Mouse (Mus musculus): Measurements from ENCODE around the gene Irgm2. TPM values are rescaled to one million over a fixed set of nuclear protein-coding genes. Genes with fewer than 3 reads are reported as not detected.
A peak's percentile ranks its signal among the peaks of the same experiment; 100 is the strongest.
"Not testable (repeated sequence)": the region's sequence is repeated elsewhere in the genome, so short reads cannot be mapped to it uniquely, and the experiment has no call there.

The Irgm2 gene
- polyA plus RNA-seq (2015; fragmentation: Nextera tagmentation; extraction: Ambion mirVana): 4.5 and 4.9 TPM in 2 replicates

DNA sequence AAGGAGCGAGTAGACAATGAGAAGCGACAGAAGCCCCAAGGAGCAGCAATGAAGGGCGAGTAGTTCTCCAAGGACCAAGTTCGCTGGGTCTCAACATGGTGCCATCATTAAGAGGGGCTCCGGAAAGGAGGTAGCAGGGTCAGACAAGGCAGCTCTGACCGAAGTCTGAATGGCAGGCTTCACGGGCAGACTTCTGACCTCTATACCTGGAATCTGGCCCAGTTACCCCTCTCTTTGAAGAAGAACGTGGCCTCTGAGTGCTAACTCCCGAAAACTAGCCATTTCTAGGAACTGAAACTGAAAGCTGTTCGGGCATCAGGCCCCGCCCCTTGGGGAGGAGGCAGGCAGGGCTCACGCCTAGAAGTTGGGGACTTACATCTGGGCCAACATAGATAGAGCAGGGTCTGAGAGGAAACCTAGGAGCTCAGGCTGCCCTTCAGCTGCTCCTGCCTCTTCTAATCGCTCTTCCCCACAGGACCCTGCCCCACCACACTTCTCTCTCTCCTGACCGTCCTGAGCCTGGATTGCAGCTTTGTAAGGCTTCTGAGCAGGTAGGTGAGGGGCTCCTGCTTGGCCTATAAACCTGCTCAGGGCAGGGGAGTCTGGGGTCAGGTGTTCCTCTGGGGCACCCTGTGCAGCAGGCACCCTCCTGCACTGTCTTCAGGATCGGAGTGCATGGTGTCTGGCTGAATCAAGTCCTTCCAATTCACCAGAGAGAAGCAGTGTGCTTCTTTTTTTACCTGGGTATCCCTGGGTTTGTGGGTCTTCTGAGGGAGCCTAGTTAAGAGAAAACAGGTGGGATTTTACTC is at the start of gene Irgm2, which contains the start of gene Igtp:
Gene Irgm2, plus strand, starts transcription at position 390 of the 809 bp plus-strand sequence.
Gene Igtp, plus strand, starts transcription at position 328 of the 809 bp plus-strand sequence.
- H3K4me1 ChIP-seq (replicated peaks; ENCODE audit: insufficient read depth, low read length); H3K27me3 ChIP-seq (ENCODE audit: insufficient read depth, low read length); H3K9me3 ChIP-seq (replicated peaks; ENCODE audit: low read length); H3K36me3 ChIP-seq (ENCODE audit: insufficient read depth, low read length): not testable (repeated sequence)
- H3K4me2 ChIP-seq (ENCODE audit: low read length): peak within 1 kb of the TSS; percentile 77
- H3K4me3 ChIP-seq (replicated peaks; ENCODE audit: low read depth, low read length): peak within 1 kb of the TSS; percentile 60
- ATAC-seq (replicated peaks; ENCODE audit: low FRiP score, low read depth): peak; percentile 85
- peak; percentile 81 for DNase-seq (ENCODE audit: low spot score)
- peak within 1 kb of the TSS; percentile 80 for H3K27ac ChIP-seq
- WGBS: 5% methylated on average over 13 of the region's 15 CpGs
- H3K9ac ChIP-seq (ENCODE audit: low read depth, low read length): peak within 1 kb of the TSS; percentile 70

DNA sequence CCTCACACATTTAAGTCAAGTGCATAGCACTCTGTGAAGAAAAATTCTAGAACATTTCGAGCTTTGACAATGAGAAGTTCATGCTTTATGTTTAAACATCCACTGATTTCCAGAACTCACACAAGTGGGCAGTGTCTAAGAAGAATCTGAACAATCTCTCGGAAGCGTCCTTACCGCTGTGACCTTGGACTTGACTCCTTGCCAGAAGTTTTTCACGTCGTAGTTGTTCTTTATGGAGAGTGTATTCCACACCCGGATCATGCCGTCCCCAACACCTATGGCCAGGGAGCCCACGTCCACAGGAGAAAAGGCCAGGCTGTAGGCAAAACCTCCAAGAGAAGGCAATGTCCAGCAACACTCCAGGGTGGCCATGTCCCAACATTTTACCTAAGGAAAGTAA is 44.0 kb upstream of the Irgm2 start:
- DNase-seq (ENCODE audit: low spot score) (no peak), ATAC-seq (replicated peaks; ENCODE audit: low FRiP score, low read depth) (no peak)
- H3K9me3 ChIP-seq (replicated peaks; ENCODE audit: low read length): no peaks in the 10 kb centered on the region
- H3K27ac ChIP-seq: no peak overlapping the region
- no peak for TF ChIP-seq CTCF (IDR thresholded peaks at IDR 0.05; ENCODE audit: low read depth)
- H3K4me2 ChIP-seq (ENCODE audit: low read length): no peak overlapping the region
- no peak overlapping the region for H3K4me3 ChIP-seq (replicated peaks; ENCODE audit: low read depth, low read length)
- no peaks in the 10 kb centered on the region for H3K4me1 ChIP-seq (replicated peaks; ENCODE audit: insufficient read depth, low read length)
- 87% methylated on average over 9 of the region's 9 CpGs for WGBS
- H3K27me3 ChIP-seq (ENCODE audit: insufficient read depth, low read length): no peaks in the 10 kb centered on the region
- H3K36me3 ChIP-seq (ENCODE audit: insufficient read depth, low read length): peaks cover 50% of the 10 kb centered on the region
- H3K9ac ChIP-seq (ENCODE audit: low read depth, low read length): no peak overlapping the region

DNA sequence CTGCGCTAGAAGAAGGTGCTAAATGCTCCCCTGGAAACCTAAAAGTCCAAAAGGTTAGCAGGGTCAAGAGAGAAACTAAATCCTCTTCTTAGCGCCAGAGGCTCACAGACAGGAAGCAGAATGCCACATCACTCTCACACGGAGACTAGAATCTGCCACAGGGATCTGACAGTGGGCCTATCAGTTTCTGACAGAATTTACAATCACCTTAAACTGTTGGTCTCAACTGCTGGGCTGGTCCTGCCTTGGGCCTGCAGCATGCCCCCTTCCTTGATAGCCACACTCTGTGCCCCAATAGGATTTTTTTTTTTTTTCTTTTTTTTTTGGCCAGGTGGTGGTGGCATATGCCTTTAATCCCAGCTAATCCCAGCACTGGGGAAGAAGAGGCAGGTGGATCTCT is 42.5 kb upstream of the Irgm2 start:
- Histone ChIP-seq H3K27ac (no peak overlapping the region), H3K4me3 (replicated peaks; ENCODE audit: low read depth, low read length) (no peak overlapping the region), H3K36me3 (ENCODE audit: insufficient read depth, low read length) (peaks cover 58% of the 10 kb centered on the region), H3K9me3 (replicated peaks; ENCODE audit: low read length) (no peaks in the 10 kb centered on the region), H3K4me2 (ENCODE audit: low read length) (no peak overlapping the region), H3K4me1 (replicated peaks; ENCODE audit: insufficient read depth, low read length) (no peaks in the 10 kb centered on the region), H3K9ac (ENCODE audit: low read depth, low read length) (no peak overlapping the region), H3K27me3 (ENCODE audit: insufficient read depth, low read length) (no peaks in the 10 kb centered on the region)
- 47% methylated on average over 3 of the region's 3 CpGs for WGBS
- ATAC-seq (replicated peaks; ENCODE audit: low FRiP score, low read depth) (no peak), DNase-seq (ENCODE audit: low spot score) (no peak)
- TF ChIP-seq CTCF (IDR thresholded peaks at IDR 0.05; ENCODE audit: low read depth): no peak

DNA sequence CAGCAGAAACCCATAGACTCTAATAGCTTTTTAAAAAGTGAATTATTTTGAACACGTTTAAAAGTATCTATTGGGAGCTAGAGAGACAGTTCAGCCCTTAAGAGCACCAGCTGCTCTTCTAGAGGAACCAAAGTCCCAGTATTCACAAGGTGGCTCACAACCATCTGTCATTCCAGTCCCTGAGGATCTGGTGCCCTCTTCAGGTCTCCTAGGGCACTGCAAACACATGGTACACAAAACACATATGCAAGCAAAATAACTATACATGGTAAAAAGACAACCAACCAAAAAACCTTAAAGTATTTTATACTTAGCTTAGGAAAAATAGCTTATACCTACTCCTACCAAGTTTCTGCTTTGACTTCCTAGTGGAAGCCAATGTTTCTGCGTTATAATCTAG is 34.3 kb upstream of the Irgm2 start:
- no peak overlapping the region for H3K4me3 ChIP-seq (replicated peaks; ENCODE audit: low read depth, low read length)
- DNase-seq (ENCODE audit: low spot score) (no peak), ATAC-seq (replicated peaks; ENCODE audit: low FRiP score, low read depth) (no peak)
- WGBS: 94% methylated on average over 2 of the region's 2 CpGs
- no peak overlapping the region for H3K27ac ChIP-seq
- no peaks in the 10 kb centered on the region for H3K27me3 ChIP-seq (ENCODE audit: insufficient read depth, low read length)
- H3K36me3 ChIP-seq (ENCODE audit: insufficient read depth, low read length): peaks cover 25% of the 10 kb centered on the region
- TF ChIP-seq CTCF (IDR thresholded peaks at IDR 0.05; ENCODE audit: low read depth): peak; percentile 31; the same call in 1 of the 2 replicates
- H3K9ac ChIP-seq (ENCODE audit: low read depth, low read length): no peak overlapping the region
- no peaks in the 10 kb centered on the region for H3K9me3 ChIP-seq (replicated peaks; ENCODE audit: low read length)
- H3K4me2 ChIP-seq (ENCODE audit: low read length): no peak overlapping the region
- no peaks in the 10 kb centered on the region for H3K4me1 ChIP-seq (replicated peaks; ENCODE audit: insufficient read depth, low read length)

DNA sequence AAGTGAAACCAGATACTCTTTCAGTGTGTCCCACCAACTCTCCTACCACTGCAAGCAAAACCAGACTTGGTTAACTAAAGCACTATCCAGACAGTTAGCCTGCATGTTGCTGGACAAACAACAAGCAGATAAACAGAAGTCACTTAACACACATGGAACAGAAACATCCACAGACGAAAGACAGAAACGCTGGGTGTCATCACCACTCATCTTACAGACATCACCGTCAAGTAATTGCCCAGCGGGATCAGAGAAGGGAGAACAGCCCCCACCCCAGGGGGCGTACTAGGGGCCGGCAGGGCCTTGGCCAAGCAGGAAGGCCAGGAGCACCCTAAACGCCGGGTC is 31.6 kb upstream of the Irgm2 start:
- 0 out of 2 replicates have a peak, but pooled peaks cover 3% of the 10 kb centered on the region for H3K4me1 ChIP-seq (replicated peaks; ENCODE audit: insufficient read depth, low read length)
- ATAC-seq (replicated peaks; ENCODE audit: low FRiP score, low read depth): no peak

DNA sequence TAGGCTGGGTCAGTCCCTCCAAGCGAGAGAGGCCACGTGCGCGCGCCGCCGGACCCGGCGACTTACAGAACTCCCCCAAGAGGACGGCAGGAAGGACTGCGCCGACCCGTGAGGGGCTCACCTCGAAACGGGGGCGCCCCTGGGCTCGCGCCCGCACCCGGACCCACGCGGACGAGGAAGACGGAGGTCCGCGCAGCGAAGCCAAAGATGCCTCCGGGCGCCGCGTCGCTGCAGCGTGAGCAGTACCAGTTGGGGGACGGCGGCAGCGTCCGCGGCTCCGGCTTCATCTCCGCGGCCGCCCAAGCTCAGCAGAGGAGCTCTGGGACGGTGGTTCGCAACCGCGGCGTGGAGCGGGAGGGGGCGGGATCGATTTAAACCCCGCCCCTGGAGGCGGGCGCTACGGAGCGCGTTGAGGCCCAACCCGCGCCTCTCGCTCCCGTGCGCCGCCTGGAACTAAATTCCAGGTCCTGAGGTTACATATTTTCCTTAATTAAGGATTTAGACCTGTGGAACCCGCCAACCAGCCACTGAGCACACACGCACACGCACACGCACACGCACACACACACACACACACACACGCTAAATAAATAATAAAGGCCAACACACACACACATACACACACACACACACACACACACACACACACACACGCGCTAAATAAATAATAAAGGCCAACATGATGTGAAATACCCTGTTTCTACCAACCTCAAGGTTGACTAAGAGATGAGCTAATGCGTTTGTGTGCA is 31.1 kb upstream of the Irgm2 start, which contains the start of gene Gemin5:
Gene Gemin5, minus strand, starts transcription at position 373 of the 749 bp plus-strand sequence.
- H3K9ac ChIP-seq (ENCODE audit: low read depth, low read length): peak within 1 kb of the TSS; percentile 69
- H3K27ac ChIP-seq: peak within 1 kb of the TSS; percentile 65
- peak; percentile 80 for ATAC-seq (replicated peaks; ENCODE audit: low FRiP score, low read depth)
- H3K36me3 ChIP-seq (ENCODE audit: insufficient read depth, low read length): peaks cover 10% of the 10 kb centered on the region; the same call in 1 of the 2 replicates
- TF ChIP-seq CTCF (IDR thresholded peaks at IDR 0.05; ENCODE audit: low read depth): no peak
- 0 out of 2 replicates have a peak, but pooled peaks cover 3% of the 10 kb centered on the region for H3K4me1 ChIP-seq (replicated peaks; ENCODE audit: insufficient read depth, low read length)
- H3K27me3 ChIP-seq (ENCODE audit: insufficient read depth, low read length): no peaks in the 10 kb centered on the region
- H3K4me2 ChIP-seq (ENCODE audit: low read length): peak within 1 kb of the TSS; percentile 70
- DNase-seq (ENCODE audit: low spot score): peak; percentile 87
- no peaks in the 10 kb centered on the region for H3K9me3 ChIP-seq (replicated peaks; ENCODE audit: low read length)
- H3K4me3 ChIP-seq (replicated peaks; ENCODE audit: low read depth, low read length): peak within 1 kb of the TSS; percentile 80
- WGBS: 1% methylated on average over 71 of the region's 71 CpGs

More for the DNA sequence above, 31.6 kb upstream of the Irgm2 start:
- DNase-seq (ENCODE audit: low spot score): no peak
- peak; percentile 28; the same call in 1 of the 2 replicates for TF ChIP-seq CTCF (IDR thresholded peaks at IDR 0.05; ENCODE audit: low read depth)
- Histone ChIP-seq H3K9ac (ENCODE audit: low read depth, low read length) (peak overlapping the region; percentile 69), H3K4me2 (ENCODE audit: low read length) (peak overlapping the region; percentile 70), H3K4me3 (replicated peaks; ENCODE audit: low read depth, low read length) (peak overlapping the region; percentile 80), H3K27ac (peak overlapping the region; percentile 65), H3K9me3 (replicated peaks; ENCODE audit: low read length) (no peaks in the 10 kb centered on the region), H3K36me3 (ENCODE audit: insufficient read depth, low read length) (peaks cover 16% of the 10 kb centered on the region; the same call in 1 of the 2 replicates), H3K27me3 (ENCODE audit: insufficient read depth, low read length) (no peaks in the 10 kb centered on the region)
- WGBS: 0% methylated on average over 8 of the region's 8 CpGs
